Mouse (Mus musculus) cerebellum, adult 11-12 months (tissue): ENCODE data around the gene Pgap3.
A peak's percentile ranks its signal among the peaks of the same experiment; 100 is the strongest.

Experiments
- DNase-seq: peaks from one replicate; pipeline ENCODE4 v3.0.0; 2022

The Pgap3 gene

DNA sequence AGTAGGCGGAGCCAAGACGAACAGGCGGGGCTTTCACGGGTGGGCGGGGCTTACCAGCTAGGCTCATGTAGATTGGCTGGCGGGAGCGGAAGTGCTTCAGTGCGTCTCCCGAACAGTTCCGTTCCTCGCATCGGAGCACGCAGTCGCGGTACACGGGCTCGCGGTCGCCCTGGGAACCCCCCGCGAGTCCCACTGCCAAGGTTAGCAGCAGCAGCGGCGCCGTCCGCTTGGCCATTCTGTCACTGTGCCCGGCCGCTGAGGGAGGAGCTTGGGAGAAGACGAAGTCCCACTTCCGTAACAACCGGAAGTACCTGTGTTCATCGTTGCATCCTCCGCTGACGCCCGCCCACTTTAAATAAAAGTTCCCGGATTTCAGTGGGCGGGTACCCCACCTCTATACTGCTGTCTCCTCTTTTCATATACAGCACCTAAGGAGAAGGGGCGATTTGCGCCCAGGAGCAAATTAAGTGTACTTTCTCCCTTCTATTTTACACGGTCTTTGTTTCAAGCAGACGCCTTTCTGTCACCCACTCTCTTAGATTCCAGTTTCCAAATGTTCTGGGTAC is at the start of gene Pgap3:
TSS of gene Pgap3 (minus strand) at position 330 of the 566 bp plus-strand sequence.
- DNase-seq = peak; percentile 91

DNA sequence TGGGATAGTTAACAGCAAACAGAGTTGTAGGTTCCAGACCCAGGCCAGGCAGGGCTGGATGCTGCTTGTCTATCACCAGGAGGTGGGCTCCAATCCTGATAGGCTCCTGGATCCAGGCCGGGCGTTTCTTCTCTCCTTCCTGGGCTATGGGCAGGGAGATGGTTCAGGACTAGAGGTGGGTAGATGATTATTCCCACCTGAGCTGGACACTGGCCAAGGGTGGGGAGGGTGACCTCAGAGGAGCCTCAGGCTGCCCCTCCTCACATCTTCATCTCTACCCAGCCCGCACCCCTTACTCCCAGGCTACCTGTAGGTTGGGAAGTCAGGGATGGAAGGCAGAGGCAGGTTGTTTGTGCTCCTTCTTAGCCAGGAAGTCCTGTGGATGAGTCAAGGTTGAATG is 49.1 kb upstream of the Pgap3 start:
- DNase-seq = peak; percentile 47

DNA sequence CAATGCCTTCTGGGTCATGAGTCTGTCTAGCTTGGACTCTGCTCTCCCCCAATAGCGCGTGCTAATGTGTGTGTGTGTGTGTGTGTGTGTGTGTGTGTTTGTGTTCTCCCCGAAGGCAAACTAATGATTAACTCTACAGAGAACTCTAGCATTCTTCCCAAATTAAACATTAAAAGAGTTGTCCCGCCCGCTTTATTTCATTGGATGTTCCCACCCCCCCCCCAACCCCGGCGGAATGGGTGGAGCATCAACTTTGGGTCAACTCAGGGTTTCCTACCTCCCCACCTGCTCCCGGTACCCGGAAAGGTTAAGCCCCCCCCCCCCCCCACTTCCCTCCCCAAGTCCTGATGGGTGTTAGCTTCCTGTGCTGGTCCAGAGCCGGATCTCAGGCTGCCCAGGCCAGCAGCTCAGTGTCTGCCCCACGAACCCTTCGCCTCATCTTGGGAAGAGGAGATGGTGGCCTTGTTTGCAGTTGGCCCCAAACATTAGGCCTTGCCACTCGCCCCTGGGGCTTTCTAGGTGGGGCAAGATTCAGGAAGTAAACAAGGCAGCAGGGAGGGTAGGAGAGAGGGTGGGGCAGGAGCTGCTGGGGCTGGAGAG is 48.0 kb upstream of the Pgap3 start:
- no peak for DNase-seq

DNA sequence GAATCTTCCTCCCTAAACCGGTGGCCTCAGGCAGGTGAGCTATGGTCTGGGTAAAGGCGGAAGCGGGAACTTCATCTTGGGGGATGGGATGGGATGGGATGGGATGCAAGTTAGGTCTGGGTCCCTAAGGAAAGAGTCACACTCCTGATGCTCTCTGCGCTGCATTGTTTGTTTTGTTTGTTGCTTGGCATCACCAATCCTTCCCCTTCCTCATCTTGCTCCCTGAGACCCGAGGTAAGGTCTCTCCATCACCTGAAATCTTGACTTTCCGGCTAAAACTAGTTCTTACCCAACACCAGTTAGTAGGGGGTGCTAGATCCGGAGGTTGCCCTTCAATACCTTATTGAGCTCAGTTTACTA is 47.2 kb upstream of the Pgap3 start:
- DNase-seq = no peak

DNA sequence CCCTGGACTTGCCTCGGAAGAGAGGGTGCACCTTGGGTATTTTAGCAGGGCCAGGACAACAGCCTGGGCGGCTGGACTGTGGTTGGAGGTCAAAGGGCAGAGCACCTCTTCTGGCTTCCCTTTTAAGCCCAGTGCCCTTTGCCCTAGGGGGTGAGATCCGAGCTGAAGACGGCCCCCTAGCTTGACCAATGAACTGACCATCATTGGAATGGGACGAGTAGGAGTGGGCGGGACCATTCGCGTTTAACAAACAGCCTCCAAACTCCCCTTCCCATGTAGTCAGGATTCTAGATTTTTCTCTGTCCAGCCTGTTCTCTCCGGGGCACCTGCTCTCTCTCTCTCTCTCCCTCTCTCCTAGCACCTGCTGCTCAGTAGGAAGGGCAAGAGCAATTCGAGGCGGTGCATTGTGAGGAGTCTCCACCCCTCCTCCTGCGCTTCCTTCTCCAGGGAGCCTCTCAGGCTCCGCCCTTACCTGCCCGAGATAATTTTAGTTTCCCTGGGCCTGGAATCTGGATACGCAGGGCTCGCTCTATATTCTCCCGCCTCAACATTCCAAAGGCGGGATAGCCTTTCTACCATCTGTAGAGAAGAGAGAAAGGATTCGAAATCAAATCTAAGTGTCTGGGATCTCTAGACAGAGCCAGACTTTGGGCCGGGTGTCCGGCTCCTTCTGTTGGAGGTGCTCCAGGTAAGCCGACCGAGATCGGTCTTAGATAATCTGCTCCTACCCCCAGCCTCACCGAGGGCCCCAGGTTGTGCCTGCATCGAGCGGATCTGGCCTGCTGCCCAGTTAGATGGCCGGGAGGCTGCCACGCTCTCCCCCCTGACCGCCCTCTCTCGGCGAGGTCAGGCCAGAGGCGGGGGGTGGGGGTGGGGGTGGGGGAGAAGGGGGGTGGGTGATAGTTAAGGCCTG is 46.5 kb upstream of the Pgap3 start:
- peak; percentile 75 for DNase-seq

DNA sequence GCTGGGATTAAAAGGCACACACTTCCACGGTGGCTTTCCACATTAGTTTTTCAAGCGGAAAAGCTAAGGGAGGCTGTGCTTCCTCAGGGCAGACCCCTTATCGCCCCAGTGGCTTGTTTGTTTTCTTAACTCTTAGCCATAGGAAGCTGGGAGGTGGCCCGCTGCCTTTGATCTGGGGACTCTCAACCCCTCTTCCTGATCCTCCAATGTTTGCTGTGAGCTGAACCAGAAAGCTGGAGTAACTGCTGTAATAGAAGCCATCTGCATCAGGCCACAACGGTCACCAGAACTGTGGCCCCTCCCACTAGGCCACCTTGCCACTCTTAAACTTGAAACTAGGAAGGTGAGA is 45.9 kb upstream of the Pgap3 start, which contains the start of gene Grb7:
TSS of gene Grb7 (plus strand) at position 182 of the 349 bp plus-strand sequence.
- no peak for DNase-seq

DNA sequence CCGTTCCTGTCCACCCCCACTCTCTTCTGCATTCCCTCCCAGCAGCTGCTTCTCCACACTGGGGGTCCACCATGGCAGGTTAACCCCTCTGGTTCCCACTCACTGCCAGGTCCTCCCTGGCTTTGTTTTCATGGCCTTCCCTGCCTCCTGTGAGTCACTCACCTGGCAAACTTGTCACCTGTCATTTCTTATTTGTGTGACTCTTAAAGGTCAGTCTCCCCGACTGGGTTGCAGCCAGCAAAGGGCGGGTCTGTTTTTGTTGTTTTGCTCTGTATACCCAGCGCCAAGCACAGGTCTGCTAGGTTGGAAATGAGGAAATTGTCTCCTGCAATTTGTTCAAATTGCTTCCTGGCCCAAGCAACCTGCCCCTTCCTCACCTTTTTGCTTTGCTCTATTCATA is 45.4 kb upstream of the Pgap3 start:
- no peak for DNase-seq

DNA sequence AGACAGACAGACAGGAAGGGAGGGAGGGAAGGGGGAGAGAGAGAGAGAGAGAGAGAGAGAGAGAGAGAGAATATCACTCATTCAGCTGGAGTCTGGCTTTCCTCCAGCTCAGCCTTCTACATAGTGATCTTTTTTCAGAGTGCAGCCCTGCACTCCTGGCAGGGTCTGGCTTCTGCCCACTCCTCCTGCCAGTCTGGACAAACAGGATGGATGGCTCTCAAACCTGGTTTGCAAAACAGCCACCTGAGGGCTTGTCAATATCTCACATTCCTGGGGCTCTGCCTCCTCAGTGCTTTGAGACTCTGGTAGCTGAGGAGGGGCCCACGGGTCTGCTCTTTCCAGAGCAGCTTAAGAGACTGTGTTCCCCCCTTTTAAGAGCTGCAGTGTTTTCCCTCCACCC is 44.9 kb upstream of the Pgap3 start:
- no peak for DNase-seq

DNA sequence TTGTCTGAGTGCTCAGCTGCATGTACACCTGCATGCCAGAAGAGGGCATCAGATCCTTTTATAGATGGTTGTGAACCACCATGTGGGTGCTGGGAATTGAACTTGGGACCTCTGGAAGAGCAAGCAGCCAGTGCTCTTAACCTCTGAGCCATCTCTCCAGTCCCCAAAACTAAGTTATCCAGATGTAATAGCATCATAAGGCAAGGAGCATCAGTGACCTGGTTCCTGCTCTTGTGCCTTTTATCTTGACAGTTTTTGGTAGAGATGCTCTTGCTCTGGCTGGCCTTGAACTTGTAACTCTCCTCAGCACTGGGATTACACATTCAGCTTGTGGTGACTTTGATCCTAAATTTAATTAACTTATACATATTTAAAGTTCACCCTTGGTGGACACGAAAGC is 43.4 kb upstream of the Pgap3 start:
- DNase-seq = no peak

DNA sequence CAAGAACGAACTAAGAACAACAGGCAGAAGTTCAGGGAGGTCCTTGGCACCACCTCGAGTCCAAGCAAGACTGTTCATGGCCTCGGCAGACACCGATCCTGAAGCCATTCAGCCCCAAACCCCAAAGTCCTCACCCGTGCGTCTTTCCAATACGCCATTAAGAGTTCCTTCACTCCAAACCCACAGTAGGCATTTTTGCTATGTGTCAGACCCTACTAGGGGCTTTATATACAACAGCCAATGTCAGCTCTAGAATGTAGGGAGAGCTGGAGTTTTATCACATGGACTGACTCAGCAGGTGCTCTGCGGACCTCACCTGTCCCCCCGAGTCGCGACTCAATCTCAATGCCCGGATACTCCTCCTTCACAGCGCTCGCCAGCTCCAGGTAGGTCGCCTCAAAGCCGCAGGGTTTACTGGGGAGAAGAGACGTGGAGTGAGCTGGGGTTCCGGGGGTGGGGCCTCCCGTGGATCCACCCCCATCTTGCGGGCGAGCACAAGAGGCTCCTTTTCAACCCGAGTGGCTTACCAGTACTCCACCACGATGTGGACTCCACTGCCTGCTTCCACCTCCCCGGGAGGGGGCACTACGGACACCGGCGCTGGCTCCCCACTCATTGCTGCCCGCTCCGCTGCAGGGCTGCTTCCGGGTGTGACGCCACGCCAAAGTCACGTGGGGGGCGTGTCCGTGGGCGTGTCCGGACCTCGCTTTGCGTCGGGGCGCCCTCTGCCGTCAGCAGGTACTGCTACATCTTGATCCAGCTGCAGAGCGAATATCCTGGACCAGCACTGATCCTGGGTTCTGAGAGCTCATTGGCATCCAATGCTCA is 38.3 kb upstream of the Pgap3 start, which contains the start of gene Mien1:
TSS of gene Mien1 (minus strand) at position 661 of the 828 bp plus-strand sequence.
- DNase-seq = peak; percentile 94

DNA sequence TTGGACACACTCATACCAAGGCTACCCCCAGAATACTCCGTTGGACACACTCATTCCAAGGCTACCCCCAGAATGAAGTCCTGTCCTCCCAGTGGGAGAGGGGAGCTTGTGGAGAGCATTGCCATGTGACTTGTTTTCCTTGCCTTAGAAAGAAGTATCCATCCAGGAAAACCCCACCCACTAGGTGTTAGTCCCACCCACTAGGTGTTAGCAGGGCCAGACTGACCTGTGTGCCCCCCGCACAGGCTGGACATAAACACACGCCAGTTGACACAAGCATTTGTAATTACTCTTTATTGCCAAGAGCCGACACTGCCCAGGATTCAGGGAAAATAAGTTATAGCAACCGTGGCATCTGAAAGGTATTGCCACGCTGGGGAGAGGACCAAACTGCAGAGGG is 37.2 kb upstream of the Pgap3 start:
- DNase-seq = peak; percentile 49

DNA sequence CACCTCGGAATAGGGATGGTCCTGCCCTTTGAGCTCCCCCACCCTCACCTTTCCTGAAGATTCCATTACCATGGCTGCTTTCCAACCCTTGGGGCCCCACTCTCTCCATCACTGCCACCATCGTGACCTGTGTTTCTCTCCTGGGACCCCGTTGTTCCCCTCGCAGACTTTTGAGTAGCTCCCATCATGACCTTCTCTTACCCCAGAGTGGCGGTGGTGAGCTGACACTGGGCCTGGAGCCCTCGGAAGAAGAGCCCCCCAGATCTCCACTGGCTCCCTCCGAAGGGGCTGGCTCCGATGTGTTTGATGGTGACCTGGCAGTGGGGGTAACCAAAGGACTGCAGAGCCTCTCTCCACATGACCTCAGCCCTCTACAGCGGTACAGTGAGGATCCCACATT is 35.4 kb upstream of the Pgap3 start:
- DNase-seq = no peak

DNA sequence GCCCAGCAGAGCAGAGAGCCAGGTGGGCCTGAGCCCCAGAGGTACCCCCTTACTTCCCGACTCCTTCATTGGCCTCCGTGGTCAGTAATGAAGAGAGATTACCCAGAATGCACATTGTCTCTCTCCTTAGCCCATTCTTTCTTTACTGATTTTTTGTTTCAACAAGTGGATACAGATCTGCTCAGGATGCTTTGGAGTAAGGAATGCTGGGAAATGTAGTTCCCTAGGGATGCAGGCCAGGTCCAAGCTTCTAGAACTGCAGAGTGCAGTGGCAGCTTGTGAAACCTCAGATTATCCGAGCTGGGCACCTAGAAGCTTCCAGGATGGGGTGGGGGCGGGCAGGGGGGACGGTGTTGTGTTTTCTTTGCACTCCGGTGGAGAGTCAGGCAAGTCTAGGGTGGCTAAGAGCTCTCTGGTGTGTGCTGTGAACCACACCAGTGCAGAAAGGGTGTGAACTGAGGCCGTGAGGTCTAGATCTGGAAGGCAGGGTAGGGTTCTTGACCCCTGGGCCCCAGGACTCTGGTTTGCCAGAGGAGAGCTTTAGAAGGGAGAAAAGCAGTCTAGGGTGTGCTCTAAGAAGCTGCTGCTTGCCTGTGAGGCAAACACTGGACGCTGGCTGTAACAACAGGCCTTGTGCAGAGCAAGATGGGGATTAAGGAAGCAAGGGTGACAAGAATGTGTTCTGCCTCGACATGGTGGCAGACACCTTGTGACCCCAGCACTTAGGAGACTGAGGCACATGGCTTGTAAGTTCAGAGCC is 31.6 kb upstream of the Pgap3 start:
- no peak for DNase-seq

DNA sequence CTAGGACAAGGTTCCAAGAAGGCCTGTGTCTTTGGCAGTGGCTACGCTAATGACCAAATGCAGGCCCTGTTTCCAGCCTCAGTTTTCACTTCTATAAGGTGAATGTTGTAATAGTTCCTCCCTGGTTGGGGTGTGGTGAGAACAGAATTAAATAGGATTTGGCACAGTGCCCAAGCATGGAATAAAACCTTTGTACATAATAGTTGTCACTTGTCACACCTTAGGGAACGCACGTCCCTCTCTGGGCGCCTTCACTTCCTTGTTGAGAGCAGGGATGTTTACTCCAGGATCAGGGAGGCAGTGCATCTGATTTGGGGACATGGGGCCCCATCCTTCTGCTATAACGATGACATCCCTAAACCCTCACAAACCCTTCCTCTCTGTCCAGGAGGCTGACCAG is 28.1 kb upstream of the Pgap3 start:
- DNase-seq = no peak

DNA sequence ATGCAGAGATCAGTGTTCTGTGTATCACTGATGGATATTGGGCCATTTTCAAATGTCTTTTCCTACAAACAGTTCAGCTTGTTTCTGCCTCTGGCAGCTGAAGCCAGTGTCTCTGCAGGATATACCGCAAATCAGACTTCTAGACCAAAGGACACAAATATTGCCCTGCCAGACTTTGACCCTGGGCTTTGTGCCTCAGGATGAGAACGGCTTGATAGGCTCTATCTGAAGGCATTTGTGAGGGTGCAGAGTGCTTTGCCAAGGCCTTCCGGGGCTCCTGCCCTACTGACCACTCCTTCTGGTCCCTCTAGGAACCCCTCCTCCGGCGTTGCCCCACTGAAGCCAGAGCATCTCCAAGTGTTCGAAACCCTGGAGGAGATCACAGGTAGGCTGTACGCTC is 26.3 kb upstream of the Pgap3 start:
- DNase-seq = no peak

DNA sequence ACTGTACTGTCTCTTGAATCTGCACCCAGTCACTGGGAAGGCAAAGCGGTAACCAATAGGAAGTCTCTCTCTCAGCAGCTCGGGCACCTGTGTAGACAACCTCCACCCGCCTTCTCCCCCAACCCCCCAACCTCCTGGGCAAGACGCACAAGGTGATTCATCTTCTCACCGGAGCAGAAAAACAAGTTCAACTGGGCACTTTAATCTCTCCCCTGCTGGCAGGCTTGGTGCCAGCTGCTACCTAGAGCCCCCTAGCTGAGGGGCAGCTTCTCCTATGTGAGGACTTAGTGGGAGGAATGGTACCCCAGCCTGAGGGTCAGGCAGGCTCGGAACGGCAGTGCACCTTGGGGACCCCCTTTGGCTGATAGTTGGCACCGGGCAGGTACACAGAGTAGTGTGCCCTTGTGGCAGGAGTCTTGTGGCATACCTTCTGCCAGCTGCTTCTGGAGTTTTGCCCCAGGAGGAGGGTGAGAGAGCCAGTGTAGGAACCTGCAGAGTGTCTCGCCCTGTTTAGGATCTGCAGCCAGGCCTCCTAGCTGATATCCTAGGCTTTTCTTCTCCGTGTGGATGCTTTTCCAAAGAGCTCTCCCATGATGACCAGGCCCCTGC is 18.8 kb upstream of the Pgap3 start:
- no peak for DNase-seq

DNA sequence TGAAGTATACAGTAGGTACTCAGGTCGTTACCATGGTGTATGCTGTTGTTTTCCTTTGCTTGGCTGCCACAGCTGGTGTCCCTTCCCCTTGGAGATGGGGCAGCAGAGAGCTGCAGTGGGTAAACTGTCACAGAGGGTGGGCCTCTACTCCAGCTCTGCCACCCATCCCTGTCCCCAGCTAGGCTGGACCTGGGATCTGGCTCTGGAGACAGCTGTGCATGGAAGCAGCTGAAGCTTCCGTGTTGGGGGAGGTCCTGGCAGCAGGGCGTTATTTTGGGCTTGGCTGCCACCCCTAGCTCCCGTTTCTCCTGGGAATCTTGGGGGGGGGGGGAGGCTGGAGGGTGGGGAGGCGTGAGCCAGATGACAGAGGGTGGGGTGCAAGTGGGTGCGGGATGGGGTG is 18.0 kb upstream of the Pgap3 start:
- no peak for DNase-seq

DNA sequence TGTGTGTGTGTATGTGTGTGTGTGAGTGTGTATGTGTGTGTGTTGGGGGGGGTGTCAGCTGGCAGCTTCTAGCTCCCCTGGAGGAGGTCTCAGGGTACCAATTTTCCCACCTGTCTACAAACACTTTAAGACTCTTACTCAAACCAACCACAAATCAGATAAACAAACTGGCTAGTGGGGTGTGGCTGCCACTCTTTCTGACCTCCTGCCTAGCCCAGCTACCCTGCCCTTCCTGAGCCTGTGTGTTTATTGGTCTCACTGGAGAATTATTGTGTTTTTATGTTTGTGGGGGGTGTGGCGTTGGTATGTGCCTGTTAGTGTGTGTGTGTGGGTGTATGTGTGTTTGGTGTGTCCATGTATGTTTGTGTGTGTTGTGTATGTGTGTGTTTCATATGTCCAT is 16.8 kb upstream of the Pgap3 start:
- DNase-seq = no peak

DNA sequence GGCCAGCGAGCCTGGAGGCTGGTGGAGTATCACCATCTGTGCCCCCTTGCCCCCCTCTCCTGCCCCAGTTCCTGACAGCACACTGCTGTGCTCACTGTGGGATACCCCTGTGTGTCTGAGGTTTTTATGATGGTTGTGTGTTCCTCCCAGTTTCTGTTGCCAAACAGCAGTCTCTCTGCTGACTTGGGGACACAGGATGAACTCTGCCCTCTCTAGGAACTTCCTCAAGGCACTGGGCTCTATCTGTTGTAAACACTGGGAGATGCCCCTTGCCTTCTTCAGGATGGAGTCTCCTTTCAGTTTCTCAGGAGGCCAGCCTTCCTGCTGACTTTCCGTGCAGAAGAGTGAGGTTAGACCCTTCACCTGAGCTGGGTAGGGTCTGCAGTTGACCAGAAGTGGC is 13.9 kb upstream of the Pgap3 start:
- DNase-seq = no peak

DNA sequence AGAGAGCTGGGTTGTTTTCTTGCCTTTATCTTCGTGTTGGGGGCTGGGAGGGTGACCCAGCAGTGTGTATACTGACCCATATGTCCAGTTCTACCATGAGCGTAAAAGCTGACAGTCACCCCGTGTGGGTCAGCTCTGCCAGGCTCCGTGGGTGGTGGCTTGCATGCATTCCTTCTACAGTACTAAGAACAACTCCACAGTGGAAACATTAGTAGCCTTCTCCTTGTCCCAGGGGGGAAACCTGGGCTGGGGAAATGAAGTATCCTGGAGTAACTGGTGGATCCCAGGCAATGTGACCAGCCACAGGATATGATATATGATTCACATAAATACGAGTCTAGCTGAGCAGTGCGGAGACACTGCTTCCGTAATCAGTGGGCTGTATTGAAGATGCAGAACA is 13.4 kb upstream of the Pgap3 start:
- DNase-seq = no peak

DNA sequence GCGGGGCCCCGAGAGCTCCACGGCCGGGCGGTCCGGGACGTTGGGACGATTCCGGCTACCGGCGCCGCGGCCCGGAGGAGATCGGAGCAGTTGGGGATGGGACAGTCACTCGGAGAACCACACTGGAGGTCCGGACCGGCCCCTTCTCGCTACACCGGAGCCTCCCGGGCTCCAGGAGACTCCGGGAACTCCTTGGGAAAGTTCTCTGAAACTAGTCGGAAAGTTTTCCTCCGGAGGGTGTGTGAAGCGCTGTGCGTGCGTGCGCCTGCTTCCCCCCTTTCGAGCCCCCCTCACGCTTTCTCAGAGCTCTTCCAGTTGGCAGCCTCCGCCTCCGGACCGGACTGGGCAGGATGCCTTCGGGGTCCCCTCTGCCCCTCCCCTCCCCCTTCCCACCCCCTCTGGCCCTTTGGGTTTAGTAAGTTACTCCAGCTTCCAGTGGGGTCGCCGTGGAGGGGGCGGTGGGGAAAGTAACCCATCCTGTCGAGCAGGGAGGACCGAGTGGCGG is 12.6 kb upstream of the Pgap3 start:
- DNase-seq = no peak

DNA sequence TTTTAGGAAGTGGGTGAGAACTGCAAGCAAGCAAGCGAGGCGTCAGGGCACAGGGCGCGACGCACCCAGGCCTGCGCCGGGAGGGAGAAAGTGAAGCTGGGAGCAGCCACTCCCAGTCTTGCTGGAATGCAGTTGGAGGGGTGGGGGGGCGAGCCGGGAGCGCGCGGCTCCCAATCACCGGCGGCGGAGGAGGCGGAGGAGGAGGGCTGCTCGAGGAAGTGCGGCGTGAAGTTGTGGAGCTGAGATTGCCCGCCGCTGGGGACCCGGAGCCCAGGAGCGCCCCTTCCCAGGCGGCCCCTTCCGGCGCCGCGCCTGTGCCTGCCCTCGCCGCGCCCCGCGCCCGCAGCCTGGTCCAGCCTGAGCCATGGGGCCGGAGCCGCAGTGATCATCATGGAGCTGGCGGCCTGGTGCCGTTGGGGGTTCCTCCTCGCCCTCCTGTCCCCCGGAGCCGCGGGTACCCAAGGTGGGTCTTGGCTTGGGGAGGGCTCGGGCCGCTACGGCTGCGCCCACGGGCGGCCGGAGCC is 12.0 kb upstream of the Pgap3 start, which contains the start of gene Erbb2:
TSS of gene Erbb2 (plus strand) at position 198 of the 524 bp plus-strand sequence.
- no peak for DNase-seq
